Mouse (Mus musculus) midbrain, embryonic 14.5 days (tissue): Measurements from ENCODE around the gene Cntrl. TPM values are rescaled to one million over a fixed set of nuclear protein-coding genes. Genes with fewer than 3 reads are reported as not detected.

Source experiments
- ATAC-seq: fragments of 200-750 bp; cut with Nextera tagmentation; 2 replicates; pipeline ENCODE4 v1.8.0; 2017; ENCODE audit warnings: moderate number of reproducible peaks, moderate library complexity; ENCODE audit not compliant: low FRiP score, low TSS enrichment
- DNase-seq: peaks from one replicate; pipeline ENCODE4 v3.0.0-alpha.2; 2015
- H3K27ac ChIP-seq: fragments of 300-500 bp; sonication (generic); replicated peaks from 2 replicates; pipeline ENCODE4 v1.5.1; 2014; ENCODE audit warnings: mild to moderate bottlenecking, low read depth, low read length, moderate library complexity
- H3K27me3 ChIP-seq: fragments of 300-500 bp; sonication (generic); 2 replicates; pipeline ENCODE4 v1.6.1; 2014; ENCODE audit warnings: low read length, control low read depth, mixed read lengths; ENCODE audit not compliant: control insufficient read depth, insufficient read depth
- H3K36me3 ChIP-seq: fragments of 300-500 bp; sonication (generic); 2 replicates; pipeline ENCODE4 v1.6.1; 2014; ENCODE audit warnings: low read length, control low read depth; ENCODE audit not compliant: control insufficient read depth, insufficient read depth
- H3K4me1 ChIP-seq: fragments of 300-500 bp; sonication (generic); 2 replicates; pipeline ENCODE4 v1.6.1; 2014; ENCODE audit warnings: mild to moderate bottlenecking, antibody characterized with exemption, low read length, control low read depth; ENCODE audit not compliant: control insufficient read depth, insufficient read depth
- H3K4me2 ChIP-seq: fragments of 300-500 bp; sonication (generic); 2 replicates; pipeline ENCODE4 v1.6.1; 2014; ENCODE audit warnings: mild to moderate bottlenecking, low read length, moderate library complexity
- H3K4me3 ChIP-seq: fragments of 300-500 bp; sonication (generic); replicated peaks from 2 replicates; pipeline ENCODE4 v1.5.1; 2014; ENCODE audit warnings: low read depth, low read length
- H3K9ac ChIP-seq: fragments of 300-500 bp; sonication (generic); replicated peaks from 2 replicates; pipeline ENCODE4 v1.6.1; 2014; ENCODE audit warnings: mild to moderate bottlenecking, low read length, moderate library complexity
- H3K9me3 ChIP-seq: fragments of 300-500 bp; sonication (generic); 2 replicates; pipeline ENCODE4 v1.6.1; 2016; ENCODE audit warnings: low read length, control low read depth, mixed read lengths; ENCODE audit not compliant: control insufficient read depth
- WGBS: fragments of 180-500 bp; shearing (Covaris S2); extraction: QIAGEN DNeasy Blood & Tissue Kit; methylation state at CpG from one replicate; pipeline ENCODE4 v1.1.7; 2014; 5-methylcytosine and 5-hydroxymethylcytosine counted together
- polyA plus RNA-seq: library from polyadenylated mRNA; unstranded; fragments of >200 nt; fragmentation: Nextera tagmentation; extraction: Ambion mirVana; gene quantifications from 2 replicates; pipeline ENCODE4 v1.2.1, GENCODE M21; 2014

The Cntrl gene
- polyA plus RNA-seq, 1 experiment from 2014 or later, result 13.8 TPM

GRCm38 (mm10) chr2:35173666-35174065 lies 64.4 kb downstream of the Cntrl start:
- Histone ChIP-seq H3K4me2 (no peak overlapping the region), H3K36me3 (peaks cover 88% of the 10 kb centered on the region), H3K4me1 (no peaks in the 10 kb centered on the region), H3K27ac (no peak overlapping the region), H3K9me3 (no peaks in the 10 kb centered on the region), H3K9ac (no peak overlapping the region), H3K27me3 (no peaks in the 10 kb centered on the region), H3K4me3 (no peak overlapping the region)
- DNase-seq, result no peak
- ATAC-seq, result no peak
- 95% methylated on average over 5 of the region's 5 CpGs for WGBS

DNA sequence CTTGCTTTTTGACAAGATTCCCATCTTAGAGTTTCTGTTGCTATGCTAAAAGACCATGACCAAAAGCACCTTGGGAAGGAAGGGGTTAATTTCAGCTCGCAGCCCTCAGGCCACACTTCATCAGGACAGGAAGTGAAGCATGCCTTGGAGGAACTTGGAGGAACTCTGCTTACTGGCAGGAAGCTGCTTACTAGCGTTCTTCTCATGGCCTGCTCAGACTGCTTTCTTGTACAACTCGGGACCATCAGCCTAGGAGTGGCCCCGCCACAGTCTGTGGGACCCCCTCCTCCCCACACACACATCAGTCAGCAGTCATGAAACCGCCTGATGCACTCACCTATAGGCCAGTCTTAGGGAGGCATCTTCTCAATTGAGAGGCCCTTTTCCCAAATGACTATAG lies 64.8 kb downstream of the Cntrl start:
- Histone ChIP-seq H3K4me3 (no peak overlapping the region), H3K36me3 (peaks cover 91% of the 10 kb centered on the region)
- no peak for ATAC-seq

GRCm38 (mm10) chr2:35175281-35176065 lies 66.2 kb downstream of the Cntrl start:
- Histone ChIP-seq H3K4me1 (no peaks in the 10 kb centered on the region), H3K9ac (no peak overlapping the region), H3K4me2 (no peak overlapping the region), H3K4me3 (no peak overlapping the region), H3K36me3 (peaks cover 90% of the 10 kb centered on the region), H3K27me3 (no peaks in the 10 kb centered on the region), H3K27ac (no peak overlapping the region), H3K9me3 (no peaks in the 10 kb centered on the region)
- no peak for DNase-seq
- no peak for ATAC-seq
- WGBS, result 95% methylated on average over 12 of the region's 12 CpGs

More for the DNA sequence above, 64.8 kb downstream of the Cntrl start:
- no peak for DNase-seq
- H3K9me3 ChIP-seq, result no peaks in the 10 kb centered on the region
- H3K4me1 ChIP-seq, result no peaks in the 10 kb centered on the region
- H3K27ac ChIP-seq, result no peak overlapping the region
- H3K27me3 ChIP-seq, result no peaks in the 10 kb centered on the region
- 68% methylated on average over 5 of the region's 5 CpGs for WGBS
- H3K9ac ChIP-seq, result no peak overlapping the region
- H3K4me2 ChIP-seq, result no peak overlapping the region

DNA sequence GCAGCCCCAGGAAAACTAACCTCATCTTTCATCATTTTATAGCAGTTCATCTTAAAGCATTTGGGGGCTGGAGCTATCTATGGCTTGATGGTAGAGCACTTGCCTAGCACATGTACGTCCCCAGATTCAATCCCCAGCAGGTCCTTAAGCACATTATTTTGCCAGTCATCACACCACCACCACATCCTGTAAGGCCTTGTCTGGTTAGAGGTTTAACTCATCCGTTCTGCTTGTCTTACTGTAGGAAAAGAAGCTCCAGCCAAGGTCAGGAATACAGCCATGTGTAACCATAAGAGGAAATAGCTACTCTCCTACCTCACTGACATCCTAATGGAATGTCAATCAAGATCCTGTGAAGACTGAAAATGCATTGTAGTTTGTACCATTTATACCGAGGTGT lies 68.9 kb downstream of the Cntrl start:
- 88% methylated on average over 3 of the region's 3 CpGs for WGBS
- no peaks in the 10 kb centered on the region for H3K9me3 ChIP-seq
- ATAC-seq (no peak), DNase-seq (no peak)
- H3K27ac ChIP-seq, result no peak overlapping the region
- no peaks in the 10 kb centered on the region for H3K27me3 ChIP-seq
- H3K4me3 ChIP-seq, result no peak overlapping the region
- no peak overlapping the region for H3K9ac ChIP-seq
- no peaks in the 10 kb centered on the region for H3K4me1 ChIP-seq
- peaks cover 86% of the 10 kb centered on the region for H3K36me3 ChIP-seq
- no peak overlapping the region for H3K4me2 ChIP-seq

- Histone ChIP-seq H3K27ac (no peak overlapping the region), H3K4me1 (no peaks in the 10 kb centered on the region), H3K4me3 (no peak overlapping the region), H3K9ac (no peak overlapping the region), H3K4me2 (no peak overlapping the region), H3K36me3 (peaks cover 71% of the 10 kb centered on the region), H3K27me3 (no peaks in the 10 kb centered on the region), H3K9me3 (no peaks in the 10 kb centered on the region)
- ATAC-seq, result no peak
- 90% methylated on average over 6 of the region's 6 CpGs for WGBS
- no peak for DNase-seq
Observed at GRCm38 (mm10) chr2:35183115-35183673, 73.9 kb downstream of the Cntrl start.

GRCm38 (mm10) chr2:35188929-35189328 lies 79.6 kb downstream of the Cntrl start:
- WGBS, result 92% methylated on average over 5 of the region's 5 CpGs

GRCm38 (mm10) chr2:35193976-35194375 lies 84.7 kb downstream of the Cntrl start:
- H3K9ac ChIP-seq, result no peak overlapping the region
- peaks cover 23% of the 10 kb centered on the region for H3K36me3 ChIP-seq
- no peak overlapping the region for H3K27ac ChIP-seq
- no peaks in the 10 kb centered on the region for H3K27me3 ChIP-seq
- H3K9me3 ChIP-seq, result no peaks in the 10 kb centered on the region
- H3K4me2 ChIP-seq, result no peak overlapping the region
- H3K4me3 ChIP-seq, result no peak overlapping the region
- 82% methylated on average over 1 of the region's 1 CpGs for WGBS
- no peak for ATAC-seq
- H3K4me1 ChIP-seq, result peaks cover 12% of the 10 kb centered on the region
- DNase-seq, result no peak

More at GRCm38 (mm10) chr2:35188929-35189328, 79.6 kb downstream of the Cntrl start:
- Histone ChIP-seq H3K4me1 (no peaks in the 10 kb centered on the region), H3K27ac (no peak overlapping the region), H3K9ac (no peak overlapping the region), H3K36me3 (peaks cover 53% of the 10 kb centered on the region), H3K9me3 (no peaks in the 10 kb centered on the region), H3K4me3 (no peak overlapping the region), H3K27me3 (no peaks in the 10 kb centered on the region), H3K4me2 (no peak overlapping the region)
- DNase-seq (no peak), ATAC-seq (no peak)

GRCm38 (mm10) chr2:35195626-35196544 lies 86.6 kb downstream of the Cntrl start:
- H3K36me3 ChIP-seq, result peaks cover 6% of the 10 kb centered on the region
- H3K27ac ChIP-seq, result no peak overlapping the region
- no peak overlapping the region for H3K4me3 ChIP-seq
- ATAC-seq, result no peak
- no peak for DNase-seq
- H3K4me1 ChIP-seq, result peaks cover 20% of the 10 kb centered on the region
- no peaks in the 10 kb centered on the region for H3K27me3 ChIP-seq
- H3K4me2 ChIP-seq, result no peak overlapping the region
- no peaks in the 10 kb centered on the region for H3K9me3 ChIP-seq
- no peak overlapping the region for H3K9ac ChIP-seq
- 91% methylated on average over 6 of the region's 6 CpGs for WGBS
